8 mouse cellular contexts compared by ENCODE assay signal in the genomic region with DNA sequence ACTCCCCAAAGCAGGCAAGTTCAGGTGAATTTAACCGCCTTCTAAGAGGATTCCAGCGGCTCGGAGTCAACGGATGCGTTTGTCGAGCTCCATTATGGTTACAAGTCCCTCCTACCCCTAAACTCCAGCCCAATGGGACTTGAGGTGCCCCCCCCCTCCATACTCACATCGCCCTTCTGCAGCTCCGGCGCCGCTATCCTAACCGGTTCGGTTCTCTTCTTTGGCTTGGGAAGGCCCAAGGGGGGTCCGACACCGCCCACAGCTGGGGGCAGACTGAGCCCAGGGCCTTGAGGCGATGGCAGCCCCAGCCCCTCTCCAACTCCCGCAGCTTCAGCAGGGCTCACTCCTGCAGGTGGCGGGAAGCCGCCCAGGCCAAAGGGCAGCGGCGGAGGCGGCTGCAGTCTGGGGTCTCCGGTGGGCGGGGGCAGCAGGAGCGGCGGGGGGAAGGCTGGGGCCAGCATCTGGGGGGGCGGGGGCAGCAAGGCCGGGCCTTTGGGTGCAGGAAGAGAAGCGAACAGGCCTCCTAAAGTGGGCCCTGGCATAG. TPM values are rescaled to one million over a fixed set of nuclear protein-coding genes. Genes with fewer than 3 reads are reported as not detected.
DNase-seq lines count a peak whose midpoint lies in the region; ATAC-seq and TF ChIP-seq lines count a peak whose summit lies in the region.

No protein-coding gene starts in this region.

- under 1% methylated on average over 27 of the region's 28 CpGs for WGBS in forebrain, embryonic 15.5 days
- 0% methylated on average over 23 of the region's 28 CpGs for WGBS in hindbrain, postnatal 0 days
- 0% methylated on average over 27 of the region's 28 CpGs for WGBS in limb, embryonic 11.5 days
- 0% methylated on average over 28 of the region's 28 CpGs for WGBS in midbrain, embryonic 15.5 days
- 0% methylated on average over 26 of the region's 28 CpGs for WGBS in stomach, embryonic 15.5 days

- peaks cover 7% of the 10 kb centered on the region; the same call in 1 of the 2 replicates for H3K36me3 ChIP-seq in forebrain, embryonic 15.5 days
- peaks cover 6% of the 10 kb centered on the region; the same call in 1 of the 2 replicates for H3K36me3 ChIP-seq in hindbrain, postnatal 0 days (ENCODE audit: insufficient read depth, low read length)
- H3K36me3 ChIP-seq in limb, embryonic 11.5 days (ENCODE audit: control insufficient read depth, insufficient read depth, low read length), result no peaks in the 10 kb centered on the region; the same call in 1 of the 2 replicates
- H3K36me3 ChIP-seq in midbrain, embryonic 15.5 days (replicated peaks), result peaks cover 6% of the 10 kb centered on the region; the same call in 1 of the 2 replicates
- H3K36me3 ChIP-seq in stomach, embryonic 15.5 days, result peaks cover 7% of the 10 kb centered on the region; the same call in 1 of the 2 replicates

- H3K4me1 ChIP-seq in forebrain, embryonic 15.5 days, result peaks cover 18% of the 10 kb centered on the region
- H3K4me1 ChIP-seq in hindbrain, postnatal 0 days (ENCODE audit: insufficient read depth, low read length), result peaks cover 20% of the 10 kb centered on the region
- H3K4me1 ChIP-seq in limb, embryonic 11.5 days (ENCODE audit: control insufficient read depth, insufficient read depth, low read length), result peaks cover 9% of the 10 kb centered on the region
- peaks cover 22% of the 10 kb centered on the region for H3K4me1 ChIP-seq in midbrain, embryonic 15.5 days
- H3K4me1 ChIP-seq in stomach, embryonic 15.5 days, result peaks cover 11% of the 10 kb centered on the region

- ATAC-seq in forebrain, embryonic 15.5 days (replicated peaks), result peak; percentile 8
- ATAC-seq in hindbrain, postnatal 0 days, result peak; percentile 3; the same call in 1 of the 2 replicates
- peak; percentile 41 for ATAC-seq in limb, embryonic 11.5 days (ENCODE audit: insufficient number of reproducible peaks, low FRiP score, low TSS enrichment, low read depth)
- ATAC-seq in midbrain, embryonic 15.5 days (replicated peaks), result peak; percentile 34
- ATAC-seq in stomach, embryonic 15.5 days (ENCODE audit: insufficient read depth, low FRiP score, low read depth), result no peak

- no peaks in the 10 kb centered on the region for H3K9me3 ChIP-seq in forebrain, embryonic 15.5 days
- no peaks in the 10 kb centered on the region for H3K9me3 ChIP-seq in hindbrain, postnatal 0 days (ENCODE audit: low read length)
- no peaks in the 10 kb centered on the region for H3K9me3 ChIP-seq in limb, embryonic 11.5 days (ENCODE audit: control insufficient read depth, low read length)
- H3K9me3 ChIP-seq in midbrain, embryonic 15.5 days, result no peaks in the 10 kb centered on the region
- no peaks in the 10 kb centered on the region for H3K9me3 ChIP-seq in stomach, embryonic 15.5 days

- H3K9ac ChIP-seq in forebrain, embryonic 15.5 days (replicated peaks), result peak overlapping the region; percentile 91
- peak overlapping the region; percentile 93 for H3K9ac ChIP-seq in hindbrain, postnatal 0 days (replicated peaks; ENCODE audit: low read length)
- H3K9ac ChIP-seq in limb, embryonic 11.5 days (ENCODE audit: low read length), result peak overlapping the region; percentile 86
- H3K9ac ChIP-seq in midbrain, embryonic 15.5 days, result peak overlapping the region; percentile 80
- peak overlapping the region; percentile 95 for H3K9ac ChIP-seq in stomach, embryonic 15.5 days

- peak; percentile 21 to 24 for DNase-seq in lung, adult 18-20 months
- DNase-seq in lung, postnatal 25 days (ENCODE audit: low spot score), result no peak
- DNase-seq in cerebellum, adult 18-20 months, result peak; percentile 49 to 58
- peak; percentile 62 for DNase-seq in hindbrain, postnatal 0 days (ENCODE audit: low spot score)
- peak; percentile 62 for DNase-seq in limb, embryonic 11.5 days (ENCODE audit: low spot score)

- H3K4me3 ChIP-seq in forebrain, embryonic 15.5 days, result peak overlapping the region; percentile 98
- peak overlapping the region; percentile 99 for H3K4me3 ChIP-seq in hindbrain, postnatal 0 days (ENCODE audit: low read length)
- H3K4me3 ChIP-seq in limb, embryonic 11.5 days (ENCODE audit: low read depth, low read length), result peak overlapping the region; percentile 92
- H3K4me3 ChIP-seq in midbrain, embryonic 15.5 days, result peak overlapping the region; percentile 93
- H3K4me3 ChIP-seq in stomach, embryonic 15.5 days (replicated peaks), result peak overlapping the region; percentile 97

- H3K27ac ChIP-seq in forebrain, embryonic 15.5 days (replicated peaks), result peak overlapping the region; percentile 89
- peak overlapping the region; percentile 88 for H3K27ac ChIP-seq in hindbrain, postnatal 0 days
- peak overlapping the region; percentile 87 for H3K27ac ChIP-seq in limb, embryonic 11.5 days (replicated peaks; ENCODE audit: low read depth, low read length)
- H3K27ac ChIP-seq in midbrain, embryonic 15.5 days, result peak overlapping the region; percentile 87
- peak overlapping the region; percentile 93 for H3K27ac ChIP-seq in stomach, embryonic 15.5 days

- no peaks in the 10 kb centered on the region for H3K27me3 ChIP-seq in forebrain, embryonic 15.5 days
- H3K27me3 ChIP-seq in hindbrain, postnatal 0 days (ENCODE audit: insufficient read depth, low read length), result no peaks in the 10 kb centered on the region
- no peaks in the 10 kb centered on the region for H3K27me3 ChIP-seq in limb, embryonic 11.5 days (ENCODE audit: control insufficient read depth, insufficient read depth, low read length)
- no peaks in the 10 kb centered on the region for H3K27me3 ChIP-seq in midbrain, embryonic 15.5 days (replicated peaks)
- H3K27me3 ChIP-seq in stomach, embryonic 15.5 days (replicated peaks), result no peaks in the 10 kb centered on the region

- no peak for TF ChIP-seq CTCF in hindbrain, postnatal 0 days (IDR thresholded peaks at IDR 0.05; ENCODE audit: low read depth)

- H3K4me2 ChIP-seq in forebrain, embryonic 15.5 days (replicated peaks), result peak overlapping the region; percentile 79
- peak overlapping the region; percentile 97 for H3K4me2 ChIP-seq in hindbrain, postnatal 0 days (ENCODE audit: low read depth, low read length)
- H3K4me2 ChIP-seq in limb, embryonic 11.5 days (ENCODE audit: low read depth, severe bottlenecking), result peak overlapping the region; percentile 86
- peak overlapping the region; percentile 82 for H3K4me2 ChIP-seq in midbrain, embryonic 15.5 days
- H3K4me2 ChIP-seq in stomach, embryonic 15.5 days, result peak overlapping the region; percentile 80

RNA-seq across cellular contexts. Expression of gene Prcc, which starts 0.6 kb away (rescaled TPM):
- 16.5 and 17.3 TPM in 2 replicates for polyA plus RNA-seq in forebrain, embryonic 15.5 days (2015; fragmentation: Nextera tagmentation; extraction: Ambion mirVana)
- total RNA-seq in hindbrain, postnatal 0 days (2014; rRNA removed), result 93.8 and 97.8 TPM in 2 replicates
- 20.8 and 20.9 TPM in 2 replicates for polyA plus RNA-seq in hindbrain, postnatal 0 days (2015; fragmentation: Nextera tagmentation; extraction: Ambion mirVana)
- polyA plus RNA-seq in limb, embryonic 11.5 days (2014; fragmentation: Nextera tagmentation; extraction: Ambion mirVana), result 24.1 and 24.4 TPM in 2 replicates
- 15.8 and 17.2 TPM in 2 replicates for polyA plus RNA-seq in midbrain, embryonic 15.5 days (2015; fragmentation: Nextera tagmentation; extraction: Ambion mirVana)
- polyA plus RNA-seq in stomach, embryonic 15.5 days (2015; fragmentation: Nextera tagmentation; extraction: Ambion mirVana), result 11.3 and 12.7 TPM in 2 replicates

RNA-seq across cellular contexts. Expression of gene Hdgf, which starts 21.3 kb away (rescaled TPM):
- 226 and 235 TPM in 2 replicates for polyA plus RNA-seq in forebrain, embryonic 15.5 days (2015; fragmentation: Nextera tagmentation; extraction: Ambion mirVana)
- total RNA-seq in hindbrain, postnatal 0 days (2014; rRNA removed), result 82.1 and 82.7 TPM in 2 replicates
- polyA plus RNA-seq in hindbrain, postnatal 0 days (2015; fragmentation: Nextera tagmentation; extraction: Ambion mirVana), result 145 and 148 TPM in 2 replicates
- 305 and 311 TPM in 2 replicates for polyA plus RNA-seq in limb, embryonic 11.5 days (2014; fragmentation: Nextera tagmentation; extraction: Ambion mirVana)
- 173 and 190 TPM in 2 replicates for polyA plus RNA-seq in midbrain, embryonic 15.5 days (2015; fragmentation: Nextera tagmentation; extraction: Ambion mirVana)
- 238 and 249 TPM in 2 replicates for polyA plus RNA-seq in stomach, embryonic 15.5 days (2015; fragmentation: Nextera tagmentation; extraction: Ambion mirVana)

RNA-seq across cellular contexts. Expression of gene Mrpl24, which starts 34.5 kb away (rescaled TPM):
- polyA plus RNA-seq in forebrain, embryonic 15.5 days (2015; fragmentation: Nextera tagmentation; extraction: Ambion mirVana), result 62.7 and 68.2 TPM in 2 replicates
- total RNA-seq in hindbrain, postnatal 0 days (2014; rRNA removed), result 32.1 and 43.2 TPM in 2 replicates
- 44.6 and 50.3 TPM in 2 replicates for polyA plus RNA-seq in hindbrain, postnatal 0 days (2015; fragmentation: Nextera tagmentation; extraction: Ambion mirVana)
- polyA plus RNA-seq in limb, embryonic 11.5 days (2014; fragmentation: Nextera tagmentation; extraction: Ambion mirVana), result 76.2 and 76.8 TPM in 2 replicates
- 51.5 and 55.4 TPM in 2 replicates for polyA plus RNA-seq in midbrain, embryonic 15.5 days (2015; fragmentation: Nextera tagmentation; extraction: Ambion mirVana)
- 76.4 and 78.2 TPM in 2 replicates for polyA plus RNA-seq in stomach, embryonic 15.5 days (2015; fragmentation: Nextera tagmentation; extraction: Ambion mirVana)

RNA-seq across cellular contexts. Expression of gene Sh2d2a, which starts 38.2 kb away (rescaled TPM):
- polyA plus RNA-seq in forebrain, embryonic 15.5 days (2015; fragmentation: Nextera tagmentation; extraction: Ambion mirVana), result not detected in 2 replicates
- not detected in 2 replicates for total RNA-seq in hindbrain, postnatal 0 days (2014; rRNA removed)
- polyA plus RNA-seq in hindbrain, postnatal 0 days (2015; fragmentation: Nextera tagmentation; extraction: Ambion mirVana), result not detected in 2 replicates
- not detected in 2 replicates for polyA plus RNA-seq in limb, embryonic 11.5 days (2014; fragmentation: Nextera tagmentation; extraction: Ambion mirVana)
- polyA plus RNA-seq in midbrain, embryonic 15.5 days (2015; fragmentation: Nextera tagmentation; extraction: Ambion mirVana), result not detected in 2 replicates
- polyA plus RNA-seq in stomach, embryonic 15.5 days (2015; fragmentation: Nextera tagmentation; extraction: Ambion mirVana), result 0.21 and 0.30 TPM in 2 replicates

RNA-seq across cellular contexts. Expression of gene Isg20l2, which starts 45.3 kb away (rescaled TPM):
- polyA plus RNA-seq in forebrain, embryonic 15.5 days (2015; fragmentation: Nextera tagmentation; extraction: Ambion mirVana), result 49.7 and 50.0 TPM in 2 replicates
- total RNA-seq in hindbrain, postnatal 0 days (2014; rRNA removed), result 23.8 and 26.2 TPM in 2 replicates
- polyA plus RNA-seq in hindbrain, postnatal 0 days (2015; fragmentation: Nextera tagmentation; extraction: Ambion mirVana), result 19.1 and 20.1 TPM in 2 replicates
- 51.7 and 67.0 TPM in 2 replicates for polyA plus RNA-seq in limb, embryonic 11.5 days (2014; fragmentation: Nextera tagmentation; extraction: Ambion mirVana)
- polyA plus RNA-seq in midbrain, embryonic 15.5 days (2015; fragmentation: Nextera tagmentation; extraction: Ambion mirVana), result 30.5 and 34.9 TPM in 2 replicates
- polyA plus RNA-seq in stomach, embryonic 15.5 days (2015; fragmentation: Nextera tagmentation; extraction: Ambion mirVana), result 45.8 and 48.1 TPM in 2 replicates
